ENCODE assay signal across 8 mouse cellular contexts in genomic region chr14:54926401-54927158, GRCm38 (mm10). TPM values are rescaled to one million over a fixed set of nuclear protein-coding genes. Genes with fewer than 3 reads are reported as not detected.
DNase-seq lines count a peak whose midpoint lies in the region; ATAC-seq and TF ChIP-seq lines count a peak whose summit lies in the region.

No protein-coding gene starts in this region.

- H3K27me3 ChIP-seq in thymus, adult 2 months (ENCODE audit: control insufficient read depth, insufficient read depth, low read length), result peaks cover 10% of the 10 kb centered on the region
- 0 out of 2 replicates have a peak, but pooled peaks cover 3% of the 10 kb centered on the region for H3K27me3 ChIP-seq in forebrain, embryonic 12.5 days
- H3K27me3 ChIP-seq in heart, embryonic 16.5 days (ENCODE audit: control insufficient read depth, insufficient read depth, low read length), result peaks cover 15% of the 10 kb centered on the region
- no peaks in the 10 kb centered on the region for H3K27me3 ChIP-seq in limb, embryonic 11.5 days (ENCODE audit: control insufficient read depth, insufficient read depth, low read length)
- no peaks in the 10 kb centered on the region for H3K27me3 ChIP-seq in midbrain, embryonic 13.5 days

- no peak for DNase-seq in thymus, adult 2 months
- no peak for DNase-seq in thymus, adult 18-20 months
- peak; percentile 91 for DNase-seq in limb, embryonic 11.5 days (ENCODE audit: low spot score)
- peak; percentile 67 for DNase-seq in urinary bladder, adult 2 months (ENCODE audit: low spot score)
- DNase-seq in cerebellum, adult 18-20 months, result no peak

- TF ChIP-seq POLR2A in thymus, adult 2 months (IDR thresholded peaks at IDR 0.05; ENCODE audit: control insufficient read depth, extremely low read depth, insufficient read depth, low read length, poor library complexity), result no peak

- H3K4me1 ChIP-seq in thymus, adult 2 months (replicated peaks; ENCODE audit: control insufficient read depth, insufficient read depth, low read length), result no peaks in the 10 kb centered on the region
- peaks cover 46% of the 10 kb centered on the region for H3K4me1 ChIP-seq in forebrain, embryonic 12.5 days
- H3K4me1 ChIP-seq in heart, embryonic 16.5 days (ENCODE audit: control insufficient read depth, insufficient read depth, low read length), result peaks cover 21% of the 10 kb centered on the region
- H3K4me1 ChIP-seq in limb, embryonic 11.5 days (ENCODE audit: control insufficient read depth, insufficient read depth, low read length), result peaks cover 20% of the 10 kb centered on the region
- H3K4me1 ChIP-seq in midbrain, embryonic 13.5 days (replicated peaks), result peaks cover 44% of the 10 kb centered on the region

- peak overlapping the region; percentile 81 for H3K4me2 ChIP-seq in forebrain, embryonic 12.5 days
- peak overlapping the region; percentile 97 for H3K4me2 ChIP-seq in heart, embryonic 16.5 days (ENCODE audit: low read depth, low read length)
- H3K4me2 ChIP-seq in limb, embryonic 11.5 days (ENCODE audit: low read depth, severe bottlenecking), result peak overlapping the region; percentile 83
- H3K4me2 ChIP-seq in midbrain, embryonic 13.5 days (replicated peaks), result peak overlapping the region; percentile 69

- H3K4me3 ChIP-seq in thymus, adult 2 months (ENCODE audit: control insufficient read depth, insufficient read depth, low read length), result peak overlapping the region; percentile 11
- peak overlapping the region; percentile 52 for H3K4me3 ChIP-seq in forebrain, embryonic 12.5 days (replicated peaks)
- peak overlapping the region; percentile 65 for H3K4me3 ChIP-seq in heart, embryonic 16.5 days (ENCODE audit: low read length)
- peak overlapping the region; percentile 53 for H3K4me3 ChIP-seq in limb, embryonic 11.5 days (ENCODE audit: low read depth, low read length)
- peak overlapping the region; percentile 54 for H3K4me3 ChIP-seq in midbrain, embryonic 13.5 days (replicated peaks)

- no peak overlapping the region for H3K27ac ChIP-seq in thymus, adult 2 months (ENCODE audit: control insufficient read depth, insufficient read depth, low read length)
- H3K27ac ChIP-seq in forebrain, embryonic 12.5 days, result peak overlapping the region; percentile 98
- H3K27ac ChIP-seq in heart, embryonic 16.5 days (ENCODE audit: low read length), result peak overlapping the region; percentile 91
- peak overlapping the region; percentile 99 for H3K27ac ChIP-seq in limb, embryonic 11.5 days (replicated peaks; ENCODE audit: low read depth, low read length)
- peak overlapping the region; percentile 91 for H3K27ac ChIP-seq in midbrain, embryonic 13.5 days

- ATAC-seq in forebrain, embryonic 12.5 days (ENCODE audit: low FRiP score), result peak; percentile 80
- ATAC-seq in heart, embryonic 16.5 days (replicated peaks; ENCODE audit: extremely low read depth, insufficient read depth, low FRiP score), result peak; percentile 63
- peak; percentile 81 for ATAC-seq in limb, embryonic 11.5 days (ENCODE audit: insufficient number of reproducible peaks, low FRiP score, low TSS enrichment, low read depth)
- peak; percentile 71 for ATAC-seq in midbrain, embryonic 13.5 days

- H3K9ac ChIP-seq in forebrain, embryonic 12.5 days, result peak overlapping the region; percentile 85
- H3K9ac ChIP-seq in heart, embryonic 16.5 days (ENCODE audit: low read length), result peak overlapping the region; percentile 88
- peak overlapping the region; percentile 92 for H3K9ac ChIP-seq in limb, embryonic 11.5 days (ENCODE audit: low read length)
- peak overlapping the region; percentile 73 for H3K9ac ChIP-seq in midbrain, embryonic 13.5 days (replicated peaks)

- TF ChIP-seq CTCF in thymus, adult 2 months (IDR thresholded peaks at IDR 0.05; ENCODE audit: borderline replicate concordance, control insufficient read depth, extremely low read depth, insufficient read depth, low read length, poor library complexity), result no peak

- WGBS in thymus, adult 2 months, result 4% methylated on average over 56 of the region's 58 CpGs
- WGBS in forebrain, embryonic 12.5 days, result under 1% methylated on average over 53 of the region's 58 CpGs
- WGBS in heart, embryonic 16.5 days, result 1% methylated on average over 51 of the region's 58 CpGs
- WGBS in limb, embryonic 11.5 days, result under 1% methylated on average over 51 of the region's 58 CpGs
- WGBS in midbrain, embryonic 13.5 days, result under 1% methylated on average over 53 of the region's 58 CpGs

- peaks cover 7% of the 10 kb centered on the region for H3K9me3 ChIP-seq in forebrain, embryonic 12.5 days
- no peaks in the 10 kb centered on the region for H3K9me3 ChIP-seq in heart, embryonic 16.5 days (replicated peaks; ENCODE audit: control insufficient read depth, low read length)
- peaks cover 1% of the 10 kb centered on the region; the same call in 1 of the 2 replicates for H3K9me3 ChIP-seq in limb, embryonic 11.5 days (ENCODE audit: control insufficient read depth, low read length)
- H3K9me3 ChIP-seq in midbrain, embryonic 13.5 days, result peaks cover 6% of the 10 kb centered on the region

- H3K36me3 ChIP-seq in thymus, adult 2 months (ENCODE audit: control insufficient read depth, insufficient read depth, low read length), result no peaks in the 10 kb centered on the region
- peaks cover 13% of the 10 kb centered on the region for H3K36me3 ChIP-seq in forebrain, embryonic 12.5 days (replicated peaks)
- H3K36me3 ChIP-seq in heart, embryonic 16.5 days (ENCODE audit: control insufficient read depth, insufficient read depth), result no peaks in the 10 kb centered on the region
- H3K36me3 ChIP-seq in limb, embryonic 11.5 days (ENCODE audit: control insufficient read depth, insufficient read depth, low read length), result peaks cover 1% of the 10 kb centered on the region; the same call in 1 of the 2 replicates
- peaks cover 7% of the 10 kb centered on the region for H3K36me3 ChIP-seq in midbrain, embryonic 13.5 days

RNA-seq across cellular contexts. Expression of gene Efs, which starts 0.7 kb away (rescaled TPM):
- 20.0 and 25.0 TPM in 2 replicates for polyA plus RNA-seq in thymus, adult 2 months (2012; rRNA removed)
- 36.8 and 37.8 TPM in 2 replicates for polyA plus RNA-seq in forebrain, embryonic 12.5 days (2016; fragmentation: Nextera tagmentation; extraction: Ambion mirVana)
- polyA plus RNA-seq in heart, embryonic 16.5 days (2015; fragmentation: Nextera tagmentation; extraction: Ambion mirVana), result 13.4 and 14.4 TPM in 2 replicates
- polyA plus RNA-seq in limb, embryonic 11.5 days (2014; fragmentation: Nextera tagmentation; extraction: Ambion mirVana), result 42.7 and 44.6 TPM in 2 replicates
- polyA plus RNA-seq in midbrain, embryonic 13.5 days (2015; fragmentation: Nextera tagmentation; extraction: Ambion mirVana), result 18.0 and 21.6 TPM in 2 replicates
- polyA plus RNA-seq in urinary bladder, adult 2 months (2012; rRNA removed), result 46.6 and 52.9 TPM in 2 replicates

RNA-seq across cellular contexts. Expression of gene Il25, which starts 5.9 kb away (rescaled TPM):
- polyA plus RNA-seq in thymus, adult 2 months (2012; rRNA removed), result 0.11 and 0.50 TPM in 2 replicates
- not detected in 2 replicates for polyA plus RNA-seq in forebrain, embryonic 12.5 days (2016; fragmentation: Nextera tagmentation; extraction: Ambion mirVana)
- polyA plus RNA-seq in heart, embryonic 16.5 days (2015; fragmentation: Nextera tagmentation; extraction: Ambion mirVana), result not detected in 2 replicates
- polyA plus RNA-seq in limb, embryonic 11.5 days (2014; fragmentation: Nextera tagmentation; extraction: Ambion mirVana), result not detected in 2 replicates
- polyA plus RNA-seq in midbrain, embryonic 13.5 days (2015; fragmentation: Nextera tagmentation; extraction: Ambion mirVana), result 0.15 and 0.19 TPM in 2 replicates
- 0.07 and 0.09 TPM in 2 replicates for polyA plus RNA-seq in urinary bladder, adult 2 months (2012; rRNA removed)

RNA-seq across cellular contexts. Expression of gene Cmtm5, which starts 9.5 kb away (rescaled TPM):
- 0.67 and 0.92 TPM in 2 replicates for polyA plus RNA-seq in thymus, adult 2 months (2012; rRNA removed)
- polyA plus RNA-seq in forebrain, embryonic 12.5 days (2016; fragmentation: Nextera tagmentation; extraction: Ambion mirVana), result 1.4 and 2.0 TPM in 2 replicates
- 0.86 and 1.3 TPM in 2 replicates for polyA plus RNA-seq in heart, embryonic 16.5 days (2015; fragmentation: Nextera tagmentation; extraction: Ambion mirVana)
- 1.8 and 3.2 TPM in 2 replicates for polyA plus RNA-seq in limb, embryonic 11.5 days (2014; fragmentation: Nextera tagmentation; extraction: Ambion mirVana)
- 1.9 and 2.0 TPM in 2 replicates for polyA plus RNA-seq in midbrain, embryonic 13.5 days (2015; fragmentation: Nextera tagmentation; extraction: Ambion mirVana)
- 4.2 and 5.1 TPM in 2 replicates for polyA plus RNA-seq in urinary bladder, adult 2 months (2012; rRNA removed)

RNA-seq across cellular contexts. Expression of gene Slc22a17, which starts 13.6 kb away (rescaled TPM):
- 25.7 and 29.9 TPM in 2 replicates for polyA plus RNA-seq in thymus, adult 2 months (2012; rRNA removed)
- 93.3 and 97.8 TPM in 2 replicates for polyA plus RNA-seq in forebrain, embryonic 12.5 days (2016; fragmentation: Nextera tagmentation; extraction: Ambion mirVana)
- polyA plus RNA-seq in heart, embryonic 16.5 days (2015; fragmentation: Nextera tagmentation; extraction: Ambion mirVana), result 27.2 and 31.9 TPM in 2 replicates
- polyA plus RNA-seq in limb, embryonic 11.5 days (2014; fragmentation: Nextera tagmentation; extraction: Ambion mirVana), result 35.5 and 46.0 TPM in 2 replicates
- 119 and 158 TPM in 2 replicates for polyA plus RNA-seq in midbrain, embryonic 13.5 days (2015; fragmentation: Nextera tagmentation; extraction: Ambion mirVana)
- 102 and 148 TPM in 2 replicates for polyA plus RNA-seq in urinary bladder, adult 2 months (2012; rRNA removed)

RNA-seq across cellular contexts. Expression of gene Pabpn1, which starts 34.3 kb away (rescaled TPM):
- polyA plus RNA-seq in thymus, adult 2 months (2012; rRNA removed), result 190 and 219 TPM in 2 replicates
- 199 and 211 TPM in 2 replicates for polyA plus RNA-seq in forebrain, embryonic 12.5 days (2016; fragmentation: Nextera tagmentation; extraction: Ambion mirVana)
- polyA plus RNA-seq in heart, embryonic 16.5 days (2015; fragmentation: Nextera tagmentation; extraction: Ambion mirVana), result 61.9 and 68.4 TPM in 2 replicates
- polyA plus RNA-seq in limb, embryonic 11.5 days (2014; fragmentation: Nextera tagmentation; extraction: Ambion mirVana), result 158 and 177 TPM in 2 replicates
- polyA plus RNA-seq in midbrain, embryonic 13.5 days (2015; fragmentation: Nextera tagmentation; extraction: Ambion mirVana), result 178 and 203 TPM in 2 replicates
- polyA plus RNA-seq in urinary bladder, adult 2 months (2012; rRNA removed), result 278 and 430 TPM in 2 replicates

Comparison
In these comparisons a context has a peak if more than half of its experiments do, and no peak if none do; other contexts are left out.
1. DNase-seq: peak in limb, embryonic 11.5 days (single experiment) and urinary bladder, adult 2 months (single experiment); none in thymus, adult 2 months (single experiment), thymus, adult 18-20 months (0 of 2) and cerebellum, adult 18-20 months (0 of 2).
2. H3K4me3 ChIP-seq: peak in every context shown above with its lines; median percentile 65 in heart, embryonic 16.5 days; 54 in midbrain, embryonic 13.5 days; 53 in limb, embryonic 11.5 days; 52 in forebrain, embryonic 12.5 days; 11 in thymus, adult 2 months.
3. Peak in every context shown above with its lines, with median percentiles within 50 percentile points of each other: ATAC-seq, H3K4me2 ChIP-seq and H3K9ac ChIP-seq.